Mouse (Mus musculus) embryonic facial prominence, embryonic 13.5 days (tissue): ENCODE measurements at regions not wholly inside any gene's neighbourhood (a gene's known extent, or its start where the extent isn't known, plus 50 kb on each side); places are given as distances from the start of the nearest gene placed in this dataset.

Experiments used
- ATAC-seq: fragments of 200-750 bp; cut with Nextera tagmentation; 2 replicates; pipeline ENCODE4 v1.8.0; 2017; ENCODE audit warnings: low read depth; ENCODE audit not compliant: insufficient number of reproducible peaks, insufficient read depth, low FRiP score, low TSS enrichment
- H3K27ac ChIP-seq: fragments of 300-500 bp; sonication (generic); 2 replicates; pipeline ENCODE4 v1.5.1; 2015; ENCODE audit warnings: moderate library complexity, mild to moderate bottlenecking, inconsistent platforms
- H3K27me3 ChIP-seq: fragments of 300-500 bp; sonication (generic); 2 replicates; pipeline ENCODE4 v1.6.1; 2015; ENCODE audit warnings: mild to moderate bottlenecking, inconsistent platforms
- H3K36me3 ChIP-seq: fragments of 300-500 bp; sonication (generic); 2 replicates; pipeline ENCODE4 v1.6.1; 2015; ENCODE audit warnings: mild to moderate bottlenecking, inconsistent platforms
- H3K4me1 ChIP-seq: fragments of 300-500 bp; sonication (generic); 2 replicates; pipeline ENCODE4 v1.6.1; 2015; ENCODE audit warnings: inconsistent platforms
- H3K4me2 ChIP-seq: fragments of 300-500 bp; sonication (generic); 2 replicates; pipeline ENCODE4 v1.6.1; 2015; ENCODE audit warnings: moderate library complexity, mild to moderate bottlenecking, inconsistent platforms
- H3K4me3 ChIP-seq: fragments of 300-500 bp; sonication (generic); 2 replicates; pipeline ENCODE4 v1.5.1; 2015; ENCODE audit warnings: mild to moderate bottlenecking, inconsistent platforms
- H3K9ac ChIP-seq: fragments of 300-500 bp; sonication (generic); 2 replicates; pipeline ENCODE4 v1.6.1; 2015; ENCODE audit warnings: mild to moderate bottlenecking, inconsistent platforms
- H3K9me3 ChIP-seq: fragments of 300-500 bp; sonication (generic); 2 replicates; pipeline ENCODE4 v1.6.1; 2016; ENCODE audit warnings: inconsistent platforms
- WGBS: fragments of 180-500 bp; shearing (Covaris S2); methylation state at CpG from one replicate; pipeline ENCODE4 v1.1.7; 2015; ENCODE audit warnings: mixed read lengths; 5-methylcytosine and 5-hydroxymethylcytosine counted together

DNA sequence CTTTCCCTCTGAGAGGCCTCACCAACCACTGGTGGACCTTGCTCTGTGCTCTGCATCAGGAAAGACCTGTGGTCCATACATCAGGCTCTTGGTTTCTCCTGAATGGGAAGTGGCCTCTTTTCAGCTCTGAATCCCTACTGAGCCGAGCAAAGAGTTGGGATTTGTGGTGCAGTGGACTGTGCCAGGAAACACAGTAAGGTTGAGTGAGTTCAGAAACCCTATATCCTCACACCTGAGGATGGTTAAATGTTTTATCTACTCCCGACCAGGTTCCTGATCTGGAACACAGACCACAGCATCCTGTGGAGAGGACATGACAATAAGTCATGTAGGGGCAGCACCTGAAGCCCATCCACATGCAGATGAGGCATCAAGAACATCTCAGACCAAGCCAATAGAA lies 73.4 kb upstream of the Tprg start:
- no peaks in the 10 kb centered on the region for H3K9me3 ChIP-seq
- no peak for ATAC-seq
- H3K9ac ChIP-seq = no peak overlapping the region
- 52% methylated on average over 2 of the region's 2 CpGs for WGBS
- no peak overlapping the region for H3K27ac ChIP-seq
- H3K27me3 ChIP-seq = no peaks in the 10 kb centered on the region
- no peak overlapping the region for H3K4me2 ChIP-seq
- H3K36me3 ChIP-seq = no peaks in the 10 kb centered on the region
- H3K4me3 ChIP-seq = no peak overlapping the region
- H3K4me1 ChIP-seq = no peaks in the 10 kb centered on the region

DNA sequence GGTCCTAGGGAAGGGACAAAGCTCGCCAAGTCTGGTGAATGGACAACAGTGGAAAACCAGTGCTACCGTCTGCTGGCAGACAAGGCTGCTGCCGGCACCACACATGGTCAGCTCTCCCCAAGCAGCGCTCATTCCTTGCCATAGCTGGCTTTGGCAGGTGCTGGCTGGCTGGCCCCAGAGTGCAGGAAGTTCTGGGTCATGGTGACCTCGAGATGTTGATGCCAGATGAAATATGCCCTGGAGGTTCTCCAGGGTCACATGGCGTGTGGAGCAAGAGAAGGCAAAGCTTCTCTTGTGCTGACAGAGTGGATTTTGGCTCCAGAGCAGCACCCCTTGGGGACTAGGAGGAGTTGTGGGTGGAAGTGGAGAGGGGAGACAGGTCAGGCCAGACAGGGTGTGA lies 66.1 kb upstream of the Tprg start:
- H3K27ac ChIP-seq = no peak overlapping the region
- no peak for ATAC-seq
- no peaks in the 10 kb centered on the region for H3K4me1 ChIP-seq
- H3K36me3 ChIP-seq = no peaks in the 10 kb centered on the region
- H3K27me3 ChIP-seq = no peaks in the 10 kb centered on the region
- 76% methylated on average over 6 of the region's 6 CpGs for WGBS
- H3K9me3 ChIP-seq = no peaks in the 10 kb centered on the region
- no peak overlapping the region for H3K9ac ChIP-seq
- H3K4me3 ChIP-seq = no peak overlapping the region
- H3K4me2 ChIP-seq = no peak overlapping the region

DNA sequence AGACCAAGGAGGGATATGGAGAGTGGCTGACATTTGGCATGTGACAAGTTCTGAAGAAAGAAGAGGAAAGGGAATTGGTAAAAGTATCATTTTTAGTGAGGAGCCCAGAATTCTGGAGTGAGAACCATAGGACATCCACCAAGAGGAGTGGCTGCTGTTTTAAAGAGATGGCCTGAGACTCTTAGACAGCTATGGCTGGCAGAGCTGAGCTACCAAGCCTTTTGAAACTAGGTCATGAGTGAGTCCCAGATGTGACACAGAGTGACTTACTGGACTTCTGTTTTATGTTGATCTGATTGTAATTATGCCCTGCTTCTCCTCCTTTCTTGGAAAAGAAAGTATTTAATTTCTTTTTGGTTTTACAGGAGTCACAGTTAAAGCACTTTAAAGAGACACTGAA lies 61.8 kb upstream of the Tprg start:
- Histone ChIP-seq H3K9ac (no peak overlapping the region), H3K9me3 (no peaks in the 10 kb centered on the region), H3K36me3 (no peaks in the 10 kb centered on the region), H3K4me1 (0 out of 2 replicates have a peak, but pooled peaks cover 3% of the 10 kb centered on the region), H3K4me3 (no peak overlapping the region), H3K27me3 (no peaks in the 10 kb centered on the region), H3K4me2 (no peak overlapping the region), H3K27ac (no peak overlapping the region)
- ATAC-seq = no peak
